Mouse (Mus musculus) bone marrow, adult 2 months (tissue): ENCODE data around the gene Ncoa1. TPM values are rescaled to one million over a fixed set of nuclear protein-coding genes. Genes with fewer than 3 reads are reported as not detected.

Experiments used
- H3K27ac ChIP-seq: fragments of 200-500 bp; 2 replicates; pipeline ENCODE4 v1.5.1; 2012; ENCODE audit warnings: low read depth, mild to moderate bottlenecking, control low read depth, inconsistent platforms, low read length; ENCODE audit not compliant: control insufficient read depth, poor library complexity, insufficient read depth
- H3K4me1 ChIP-seq: fragments of 200-500 bp; 2 replicates; pipeline ENCODE4 v1.6.1; 2011; ENCODE audit warnings: low read length; ENCODE audit not compliant: control insufficient read depth, insufficient read depth
- H3K4me3 ChIP-seq: fragments of 200-500 bp; replicated peaks from 2 replicates; pipeline ENCODE3; 2011; ENCODE audit warnings: mild to moderate bottlenecking, low read depth, low read length, control low read depth; ENCODE audit not compliant: control insufficient read depth
- CTCF ChIP-seq: fragments of 200-500 bp; IDR thresholded peaks from 2 replicates; pipeline ENCODE4 v1.5.1; 2011; ENCODE audit warnings: low read length, control low read depth; ENCODE audit not compliant: control insufficient read depth, insufficient read depth
- POLR2A ChIP-seq: fragments of 200-500 bp; IDR thresholded peaks from 2 replicates; pipeline ENCODE4 v1.6.1; 2011; ENCODE audit warnings: low read depth, mild to moderate bottlenecking, control low read depth, low read length, borderline replicate concordance; ENCODE audit not compliant: control insufficient read depth
- WGBS: fragments of 180-500 bp; shearing (Covaris S2); methylation state at CpG from one replicate; pipeline ENCODE4 v1.1.7; 2018; 5-methylcytosine and 5-hydroxymethylcytosine counted together
- polyA plus RNA-seq: library from polyadenylated mRNA; stranded (reverse); fragments of >200 nt; gene quantifications from 2 replicates; pipeline ENCODE4 v1.2.4, GENCODE M21; 2011; ENCODE audit warnings: low replicate concordance; ENCODE audit not compliant: missing spikeins, insufficient read depth, insufficient read length

Gene Ncoa1
- polyA plus RNA-seq, 1 experiment = 16.2 TPM

DNA sequence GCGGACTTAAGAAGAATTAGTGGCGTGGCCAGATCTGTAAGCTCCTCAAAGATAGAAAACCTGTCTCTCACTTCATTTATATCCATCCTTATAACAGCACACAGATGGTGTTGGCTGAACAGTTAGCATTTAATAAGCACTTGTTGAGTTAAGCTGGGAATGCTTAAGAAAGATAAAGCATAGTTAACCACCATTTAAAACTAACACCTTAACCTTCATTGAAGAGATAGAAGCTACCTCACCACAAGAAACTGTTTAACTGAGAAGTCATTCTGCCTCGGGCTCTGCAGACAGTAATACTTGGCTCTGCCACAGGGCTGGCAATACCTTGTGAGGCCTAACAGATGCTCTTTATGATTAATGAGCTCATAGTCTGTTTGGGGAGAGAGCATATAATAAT, 134.9 kb downstream of the Ncoa1 start:
- TF ChIP-seq POLR2A = no peak
- no peak for TF ChIP-seq CTCF
- Histone ChIP-seq H3K4me3 (no peak overlapping the region), H3K27ac (no peak overlapping the region), H3K4me1 (no peaks in the 10 kb centered on the region)
- WGBS = 63% methylated on average over 3 of the region's 3 CpGs

DNA sequence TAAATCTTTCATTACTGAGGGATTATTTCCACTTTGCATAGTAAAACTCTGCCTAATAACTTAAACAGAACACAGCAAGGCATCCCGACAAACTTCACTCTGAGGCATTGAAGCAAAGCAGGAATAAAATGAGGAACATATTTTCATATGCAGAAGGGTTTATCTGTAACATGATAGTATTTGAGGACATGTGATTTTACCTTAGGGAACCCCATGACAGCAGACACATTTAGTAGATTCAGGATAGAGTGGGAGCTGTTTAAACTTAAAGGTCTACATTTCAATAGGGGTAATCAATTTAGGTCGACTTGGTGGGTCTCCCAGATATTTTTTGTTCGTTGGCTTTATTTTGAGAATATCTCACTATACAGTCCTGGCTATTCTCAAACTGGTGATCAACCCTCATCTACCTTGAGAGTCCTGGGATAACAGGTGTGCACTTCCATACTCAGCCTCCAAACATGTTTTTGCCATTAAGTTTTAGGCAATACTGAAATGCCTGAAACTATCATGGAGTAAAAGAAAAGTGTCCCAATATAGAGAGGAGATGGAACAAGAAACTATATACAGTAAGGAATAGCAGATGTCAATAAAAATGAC, 136.6 kb downstream of the Ncoa1 start:
- WGBS = 81% methylated on average over 3 of the region's 3 CpGs
- Histone ChIP-seq H3K4me1 (no peaks in the 10 kb centered on the region), H3K4me3 (no peak overlapping the region), H3K27ac (no peak overlapping the region)
- no peak for TF ChIP-seq POLR2A
- TF ChIP-seq CTCF = no peak

DNA sequence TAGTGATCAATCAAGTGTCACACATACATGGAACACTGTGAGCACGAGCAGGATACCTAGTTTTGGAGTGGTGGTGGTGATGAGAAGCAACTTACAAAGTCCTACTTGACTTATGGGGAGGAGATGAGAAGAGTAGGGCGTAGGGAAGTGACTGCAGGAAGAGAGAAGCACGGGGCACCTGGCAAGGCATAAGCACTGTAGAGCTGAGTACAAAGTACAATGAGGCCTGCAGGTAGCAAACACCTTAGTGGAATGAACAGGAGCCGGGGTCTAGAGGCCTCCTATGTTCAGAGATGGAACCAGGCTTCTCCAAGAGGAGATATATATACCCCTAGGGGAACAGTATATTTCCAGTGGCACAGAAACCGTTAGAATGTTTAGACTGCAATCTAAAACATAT, 153.4 kb downstream of the Ncoa1 start:
- no peak overlapping the region for H3K4me3 ChIP-seq
- TF ChIP-seq CTCF (no peak), POLR2A (no peak)
- no peaks in the 10 kb centered on the region for H3K4me1 ChIP-seq
- 75% methylated on average over 5 of the region's 5 CpGs for WGBS
- H3K27ac ChIP-seq = no peak overlapping the region

DNA sequence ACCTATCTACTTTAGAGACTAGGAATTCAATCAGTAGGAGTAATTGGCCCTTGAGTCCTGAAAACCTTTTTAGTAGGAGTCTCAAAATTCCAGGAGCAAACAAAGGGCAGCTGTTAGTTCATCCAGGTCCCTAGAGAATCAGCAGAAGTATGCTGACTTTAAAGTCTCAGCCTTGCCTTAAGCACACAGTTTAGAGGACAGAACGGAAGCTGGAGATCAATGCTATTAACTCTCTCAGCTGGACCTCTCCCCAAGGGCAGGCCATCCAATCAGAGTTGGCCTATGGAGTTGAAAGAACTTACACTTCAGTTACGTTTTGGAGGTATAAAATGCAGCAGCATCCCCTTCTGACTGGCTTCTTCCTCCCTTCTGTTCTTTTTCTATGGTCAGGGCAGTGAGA, 154.8 kb downstream of the Ncoa1 start:
- WGBS = 79% methylated on average over 2 of the region's 2 CpGs
- Histone ChIP-seq H3K27ac (no peak overlapping the region), H3K4me3 (no peak overlapping the region), H3K4me1 (no peaks in the 10 kb centered on the region)
- no peak for TF ChIP-seq CTCF
- no peak for TF ChIP-seq POLR2A

DNA sequence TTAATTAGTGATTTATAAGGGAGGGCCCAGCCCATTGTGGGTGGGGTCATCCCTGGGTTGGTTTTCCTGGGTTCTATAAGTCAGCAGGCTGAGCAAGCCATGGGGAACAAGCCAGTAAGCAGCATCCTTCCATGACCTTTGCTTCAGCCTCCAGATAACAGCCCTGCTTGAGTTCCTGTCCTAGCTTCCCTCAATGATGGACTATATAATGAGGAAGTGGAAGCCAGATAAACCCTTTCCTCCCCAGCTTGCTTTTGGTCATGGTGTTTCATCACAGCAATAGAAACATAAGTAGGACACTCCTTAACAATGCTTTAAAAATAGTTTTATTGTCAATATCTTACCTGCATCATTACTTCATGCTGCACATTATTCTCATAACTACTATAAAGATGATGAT, 163.2 kb downstream of the Ncoa1 start:
- Histone ChIP-seq H3K4me3 (no peak overlapping the region), H3K4me1 (no peaks in the 10 kb centered on the region), H3K27ac (no peak overlapping the region)
- no peak for TF ChIP-seq POLR2A
- TF ChIP-seq CTCF = no peak

DNA sequence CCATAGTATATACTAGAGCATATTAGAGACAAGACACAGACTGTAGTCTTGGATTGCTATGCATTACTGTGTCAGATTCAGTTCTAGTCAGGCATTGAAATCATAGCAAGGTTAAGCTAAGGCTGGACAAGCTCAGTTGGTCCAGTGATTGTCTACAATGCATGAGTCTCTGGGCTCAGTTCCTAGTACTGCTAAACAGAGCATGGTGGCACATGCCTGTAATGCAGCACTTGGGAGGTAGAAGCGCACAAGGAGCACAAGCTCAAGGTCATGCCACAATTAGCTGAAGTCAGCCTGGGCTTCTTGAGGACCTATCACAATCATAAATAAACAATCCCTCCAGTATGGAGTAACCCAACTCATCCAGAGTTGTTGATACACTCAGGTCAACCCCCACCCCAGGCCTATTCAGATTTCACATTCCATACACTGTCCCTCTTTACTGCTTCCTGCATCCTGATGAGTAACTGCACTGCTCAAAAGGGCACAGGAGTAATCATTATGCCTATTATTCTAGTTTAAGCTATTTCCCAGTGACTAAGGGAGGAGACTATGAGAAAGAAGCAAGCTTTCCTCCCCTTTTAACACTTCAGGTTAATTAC, 170.2 kb downstream of the Ncoa1 start:
- no peak for TF ChIP-seq CTCF
- TF ChIP-seq POLR2A = no peak
- Histone ChIP-seq H3K27ac (no peak overlapping the region), H3K4me1 (no peaks in the 10 kb centered on the region), H3K4me3 (no peak overlapping the region)
- 100% methylated on average over 1 of the region's 1 CpGs for WGBS

DNA sequence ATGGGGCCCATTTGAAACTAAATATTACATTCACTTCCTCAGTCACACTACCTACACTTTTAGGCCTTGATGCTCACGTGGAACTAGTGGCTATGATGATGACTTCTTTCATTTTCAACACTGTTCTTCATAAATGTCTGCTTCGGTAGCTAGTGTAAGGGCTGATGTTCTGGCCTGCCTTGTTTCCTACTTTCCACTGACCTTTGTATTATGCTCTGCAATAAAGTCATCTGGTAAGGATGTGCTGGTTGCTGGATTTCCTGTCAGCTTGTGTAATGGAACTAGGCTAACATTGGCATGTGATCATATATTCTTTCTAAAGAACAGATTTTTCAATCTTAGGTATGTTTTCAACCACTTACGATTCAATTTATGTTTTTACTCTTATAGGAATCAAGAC, 177.7 kb downstream of the Ncoa1 start:
- WGBS = 77% methylated on average over 3 of the region's 3 CpGs
- H3K27ac ChIP-seq = no peak overlapping the region
- no peaks in the 10 kb centered on the region for H3K4me1 ChIP-seq
- no peak overlapping the region for H3K4me3 ChIP-seq
- no peak for TF ChIP-seq CTCF

DNA sequence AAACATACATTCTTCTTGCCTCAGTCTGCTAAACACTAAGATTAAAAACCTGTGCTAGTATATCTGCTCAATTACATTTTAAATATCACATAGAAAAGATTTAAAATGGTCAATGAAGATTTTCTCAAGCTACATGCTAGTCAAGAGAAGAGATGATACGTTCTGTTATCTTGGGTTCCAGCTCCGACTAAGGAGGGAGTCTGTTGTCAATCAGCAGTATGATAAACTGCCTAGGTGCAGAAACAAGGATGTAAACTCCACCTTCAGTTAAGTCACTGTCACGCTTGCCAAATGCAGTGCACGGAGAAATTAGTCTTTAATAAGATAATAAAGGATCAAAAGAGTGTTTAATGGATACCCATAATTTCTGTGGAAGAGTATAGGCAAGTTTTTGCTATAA, 178.4 kb downstream of the Ncoa1 start:
- Histone ChIP-seq H3K4me3 (no peak overlapping the region), H3K27ac (no peak overlapping the region), H3K4me1 (no peaks in the 10 kb centered on the region)
- WGBS = 63% methylated on average over 4 of the region's 4 CpGs
- TF ChIP-seq CTCF = no peak
- no peak for TF ChIP-seq POLR2A

DNA sequence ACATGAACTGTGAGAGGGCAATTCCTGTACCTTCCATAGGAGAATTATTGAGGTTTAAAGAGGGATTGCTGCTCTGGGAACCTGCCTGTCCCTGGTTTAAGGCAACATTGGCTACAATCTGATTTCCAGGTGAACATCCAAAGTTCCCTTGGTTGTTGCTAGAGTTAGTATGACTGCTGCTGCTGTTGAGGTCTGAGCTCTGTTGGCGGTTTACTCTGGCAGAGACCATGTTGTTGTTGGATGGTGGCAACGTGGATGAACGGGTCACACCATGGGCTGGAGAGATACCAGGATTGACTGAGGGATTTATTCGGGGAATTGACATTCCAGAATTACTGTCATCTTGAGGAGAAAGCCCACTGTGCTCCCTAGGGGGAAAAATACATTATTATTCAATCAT, 181.1 kb downstream of the Ncoa1 start:
- H3K27ac ChIP-seq = no peak overlapping the region
- 91% methylated on average over 4 of the region's 4 CpGs for WGBS
- no peak for TF ChIP-seq CTCF
- no peak for TF ChIP-seq POLR2A

More for the DNA sequence above, 181.1 kb downstream of the Ncoa1 start:
- Histone ChIP-seq H3K4me3 (no peak overlapping the region), H3K4me1 (no peaks in the 10 kb centered on the region)
